Mouse (Mus musculus) limb, embryonic 14.5 days (tissue): ENCODE data around the gene Nme7. TPM values are rescaled to one million over a fixed set of nuclear protein-coding genes. Genes with fewer than 3 reads are reported as not detected.

Experiments
- ATAC-seq: fragments of 200-750 bp; cut with Nextera tagmentation; 2 replicates; pipeline ENCODE4 v1.8.0; 2017; ENCODE audit warnings: low read depth, moderate number of reproducible peaks, moderate TSS enrichment; ENCODE audit not compliant: low FRiP score
- DNase-seq: peaks from one replicate; pipeline ENCODE4 v3.0.0-alpha.2; 2015; ENCODE audit warnings: low spot score
- H3K27ac ChIP-seq: fragments of 300-500 bp; sonication (generic); replicated peaks from 2 replicates; pipeline ENCODE4 v1.5.1; 2014; ENCODE audit warnings: low read depth, mild to moderate bottlenecking, low read length, moderate library complexity, mixed read lengths
- H3K27me3 ChIP-seq: fragments of 300-500 bp; sonication (generic); 2 replicates; pipeline ENCODE4 v1.6.1; 2014; ENCODE audit warnings: low read length, mixed read lengths; ENCODE audit not compliant: control insufficient read depth, insufficient read depth
- H3K36me3 ChIP-seq: fragments of 300-500 bp; sonication (generic); 2 replicates; pipeline ENCODE4 v1.6.1; 2014; ENCODE audit warnings: mild to moderate bottlenecking, low read length, moderate library complexity, mixed read lengths; ENCODE audit not compliant: control insufficient read depth, insufficient read depth
- H3K4me1 ChIP-seq: fragments of 300-500 bp; sonication (generic); 2 replicates; pipeline ENCODE4 v1.6.1; 2014; ENCODE audit warnings: antibody characterized with exemption, low read length, mixed read lengths; ENCODE audit not compliant: control insufficient read depth, insufficient read depth
- H3K4me2 ChIP-seq: fragments of 300-500 bp; sonication (generic); replicated peaks from 2 replicates; pipeline ENCODE4 v1.6.1; 2014; ENCODE audit warnings: low read depth, mild to moderate bottlenecking, low read length, moderate library complexity; ENCODE audit not compliant: severe bottlenecking
- H3K4me3 ChIP-seq: fragments of 300-500 bp; sonication (generic); replicated peaks from 2 replicates; pipeline ENCODE4 v1.5.1; 2014; ENCODE audit warnings: low read length
- H3K9ac ChIP-seq: fragments of 300-500 bp; sonication (generic); 2 replicates; pipeline ENCODE4 v1.6.1; 2014; ENCODE audit warnings: mild to moderate bottlenecking, low read depth, low read length, moderate library complexity; ENCODE audit not compliant: severe bottlenecking
- H3K9me3 ChIP-seq: fragments of 300-500 bp; sonication (generic); 2 replicates; pipeline ENCODE4 v1.6.1; 2016; ENCODE audit warnings: low read length; ENCODE audit not compliant: control insufficient read depth
- POLR2A ChIP-seq: fragments of 200-500 bp; IDR thresholded peaks from 2 replicates; pipeline ENCODE4 v1.8.0; 2012; ENCODE audit warnings: inconsistent platforms, mild to moderate bottlenecking, moderate library complexity, borderline replicate concordance; ENCODE audit not compliant: insufficient read depth, insufficient read length; ENCODE audit errors: extremely low read depth
- WGBS: fragments of 180-500 bp; shearing (Covaris S2); extraction: QIAGEN DNeasy Blood & Tissue Kit; methylation state at CpG from one replicate; pipeline ENCODE4 v1.1.7; 2014; 5-methylcytosine and 5-hydroxymethylcytosine counted together
- polyA plus RNA-seq, 2 experiments: library from polyadenylated mRNA; depleted of rRNA in 1 of 2; stranded (reverse) in 1 of 2; unstranded in 1 of 2; fragments of >200 nt; fragmentation: Nextera tagmentation in 1 of 2; extraction: Ambion mirVana in 1 of 2; gene quantifications; 2 replicates each; pipeline versions ENCODE4 v1.2.1 to v1.2.3; 2012 to 2014

Gene Nme7
- polyA plus RNA-seq, 2 experiments: 22.1 to 31.2 TPM

- WGBS: 72% methylated on average over 12 of the region's 12 CpGs
- Histone ChIP-seq H3K9me3 (no peaks in the 10 kb centered on the region), H3K27me3 (no peaks in the 10 kb centered on the region)
Measured at GRCm38 (mm10) chr1:164366156-164367128, 62.5 kb downstream of the Nme7 start.

GRCm38 (mm10) chr1:164368152-164368551 lies 64.2 kb downstream of the Nme7 start:
- H3K9me3 ChIP-seq: no peaks in the 10 kb centered on the region
- H3K36me3 ChIP-seq: no peaks in the 10 kb centered on the region
- H3K9ac ChIP-seq: no peak overlapping the region
- ATAC-seq (no peak), DNase-seq (no peak)
- no peak overlapping the region for H3K27ac ChIP-seq
- no peak overlapping the region for H3K4me2 ChIP-seq
- 0 out of 2 replicates have a peak, but pooled peaks cover 1% of the 10 kb centered on the region for H3K4me1 ChIP-seq
- TF ChIP-seq POLR2A: no peak
- H3K27me3 ChIP-seq: no peaks in the 10 kb centered on the region
- H3K4me3 ChIP-seq: no peak overlapping the region
- WGBS: 83% methylated on average over 4 of the region's 4 CpGs

More at GRCm38 (mm10) chr1:164366156-164367128, 62.5 kb downstream of the Nme7 start:
- Histone ChIP-seq H3K4me2 (no peak overlapping the region), H3K4me1 (no peaks in the 10 kb centered on the region), H3K36me3 (no peaks in the 10 kb centered on the region), H3K9ac (no peak overlapping the region), H3K27ac (no peak overlapping the region), H3K4me3 (no peak overlapping the region)
- DNase-seq: peak; percentile 54
- peak; percentile 67; the same call in 1 of the 2 replicates for ATAC-seq
- no peak for TF ChIP-seq POLR2A

- no peak for ATAC-seq
- WGBS: 92% methylated on average over 2 of the region's 2 CpGs
- H3K4me2 ChIP-seq: no peak overlapping the region
- H3K4me3 ChIP-seq: no peak overlapping the region
- no peak overlapping the region for H3K9ac ChIP-seq
- no peaks in the 10 kb centered on the region for H3K27me3 ChIP-seq
- no peaks in the 10 kb centered on the region for H3K36me3 ChIP-seq
- no peak for DNase-seq
- H3K9me3 ChIP-seq: no peaks in the 10 kb centered on the region
- H3K27ac ChIP-seq: no peak overlapping the region
- TF ChIP-seq POLR2A: no peak
- 0 out of 2 replicates have a peak, but pooled peaks cover 2% of the 10 kb centered on the region for H3K4me1 ChIP-seq
Measured at GRCm38 (mm10) chr1:164369781-164370180, 65.9 kb downstream of the Nme7 start.

- H3K4me1 ChIP-seq: 0 out of 2 replicates have a peak, but pooled peaks cover 2% of the 10 kb centered on the region
- no peaks in the 10 kb centered on the region for H3K9me3 ChIP-seq
- WGBS: 83% methylated on average over 7 of the region's 7 CpGs
- no peak overlapping the region for H3K4me3 ChIP-seq
- no peak for ATAC-seq
- no peak overlapping the region for H3K27ac ChIP-seq
- no peak overlapping the region for H3K4me2 ChIP-seq
- no peaks in the 10 kb centered on the region for H3K36me3 ChIP-seq
- H3K9ac ChIP-seq: no peak overlapping the region
- no peaks in the 10 kb centered on the region for H3K27me3 ChIP-seq
- DNase-seq: no peak
- no peak for TF ChIP-seq POLR2A
Measured at GRCm38 (mm10) chr1:164373029-164373428, 69.1 kb downstream of the Nme7 start.

GRCm38 (mm10) chr1:164374020-164374419 lies 70.1 kb downstream of the Nme7 start:
- no peak overlapping the region for H3K9ac ChIP-seq
- WGBS: 58% methylated on average over 7 of the region's 7 CpGs
- 0 out of 2 replicates have a peak, but pooled peaks cover 2% of the 10 kb centered on the region for H3K4me1 ChIP-seq
- ATAC-seq (no peak), DNase-seq (no peak)
- no peak for TF ChIP-seq POLR2A
- H3K4me2 ChIP-seq: no peak overlapping the region
- no peaks in the 10 kb centered on the region for H3K27me3 ChIP-seq
- H3K9me3 ChIP-seq: no peaks in the 10 kb centered on the region
- H3K4me3 ChIP-seq: no peak overlapping the region
- no peaks in the 10 kb centered on the region for H3K36me3 ChIP-seq
- H3K27ac ChIP-seq: no peak overlapping the region
